Mouse (Mus musculus): ENCODE data around the gene Mcoln1. TPM values are rescaled to one million over a fixed set of nuclear protein-coding genes. Genes with fewer than 3 reads are reported as not detected.

Mcoln1 gene
- polyA plus RNA-seq, 1 experiment, result 295 TPM

DNA sequence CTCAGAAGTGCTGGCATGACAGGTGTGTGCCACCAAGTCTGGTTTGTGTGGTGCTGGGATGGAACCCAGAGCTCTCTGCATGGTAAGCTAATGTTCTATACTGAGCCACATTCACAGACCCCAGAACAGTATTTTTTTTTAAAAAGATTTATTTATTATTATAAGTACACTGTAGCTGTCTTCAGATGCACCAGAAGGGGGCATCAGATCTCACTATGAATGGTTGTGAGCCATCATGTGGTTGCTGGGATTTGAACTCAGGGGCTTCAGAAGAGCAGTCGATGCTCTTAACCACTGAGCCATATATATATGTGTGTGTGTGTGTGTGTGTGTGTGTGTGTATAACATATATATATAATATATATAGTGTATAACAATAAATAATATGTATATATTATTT, 31.4 kb upstream of the Mcoln1 start:
- H3K4me3 ChIP-seq (replicated peaks; ENCODE audit: insufficient read depth, low read depth, low read length), result no peak overlapping the region
- DNase-seq, result no peak
- WGBS, result 94% methylated on average over 1 of the region's 1 CpGs
- TF ChIP-seq CTCF (IDR thresholded peaks at IDR 0.05; ENCODE audit: borderline replicate concordance, insufficient read depth, low read depth, low read length), result no peak
- TF ChIP-seq POLR2A (IDR thresholded peaks at IDR 0.05; ENCODE audit: borderline replicate concordance, insufficient read depth, low read length), result no peak
- no peak overlapping the region for H3K27ac ChIP-seq (ENCODE audit: insufficient read depth, low read length)
- H3K4me1 ChIP-seq (ENCODE audit: control insufficient read depth, insufficient read depth, low read length), result peaks cover 4% of the 10 kb centered on the region; the same call in 1 of the 2 replicates
- H3K27me3 ChIP-seq (ENCODE audit: control insufficient read depth, insufficient read depth, low read length), result no peaks in the 10 kb centered on the region

DNA sequence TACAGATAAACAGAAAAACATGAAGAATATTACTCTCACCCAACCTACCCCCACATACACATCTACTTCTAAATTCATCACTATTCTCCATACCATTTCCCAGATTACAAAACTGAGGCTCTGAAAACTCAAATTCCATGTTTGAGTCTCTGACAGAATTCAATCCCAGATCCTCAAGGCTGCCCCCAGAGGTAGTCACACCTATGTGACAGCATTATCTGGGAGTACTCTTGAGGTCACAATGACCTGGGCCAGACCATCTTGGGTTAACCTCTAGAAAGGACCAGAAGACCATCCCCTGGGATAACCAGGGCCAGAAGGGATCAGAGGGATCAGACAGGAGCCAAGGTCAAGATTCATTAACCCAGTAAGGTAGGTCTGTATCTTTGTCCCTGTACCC, 29.7 kb upstream of the Mcoln1 start, which contains the start of gene Tex45:
Gene Tex45, plus strand, starts transcription at position 301 of the 400 bp plus-strand sequence.
- Histone ChIP-seq H3K4me1 (ENCODE audit: control insufficient read depth, insufficient read depth, low read length) (peaks cover 4% of the 10 kb centered on the region; the same call in 1 of the 2 replicates), H3K4me3 (replicated peaks; ENCODE audit: insufficient read depth, low read depth, low read length) (no peak within 1 kb of the TSS), H3K27ac (ENCODE audit: insufficient read depth, low read length) (no peak within 1 kb of the TSS), H3K27me3 (ENCODE audit: control insufficient read depth, insufficient read depth, low read length) (no peaks in the 10 kb centered on the region)
- DNase-seq, result no peak
- TF ChIP-seq CTCF (IDR thresholded peaks at IDR 0.05; ENCODE audit: borderline replicate concordance, insufficient read depth, low read depth, low read length) (no peak), POLR2A (IDR thresholded peaks at IDR 0.05; ENCODE audit: borderline replicate concordance, insufficient read depth, low read length) (no peak)

DNA sequence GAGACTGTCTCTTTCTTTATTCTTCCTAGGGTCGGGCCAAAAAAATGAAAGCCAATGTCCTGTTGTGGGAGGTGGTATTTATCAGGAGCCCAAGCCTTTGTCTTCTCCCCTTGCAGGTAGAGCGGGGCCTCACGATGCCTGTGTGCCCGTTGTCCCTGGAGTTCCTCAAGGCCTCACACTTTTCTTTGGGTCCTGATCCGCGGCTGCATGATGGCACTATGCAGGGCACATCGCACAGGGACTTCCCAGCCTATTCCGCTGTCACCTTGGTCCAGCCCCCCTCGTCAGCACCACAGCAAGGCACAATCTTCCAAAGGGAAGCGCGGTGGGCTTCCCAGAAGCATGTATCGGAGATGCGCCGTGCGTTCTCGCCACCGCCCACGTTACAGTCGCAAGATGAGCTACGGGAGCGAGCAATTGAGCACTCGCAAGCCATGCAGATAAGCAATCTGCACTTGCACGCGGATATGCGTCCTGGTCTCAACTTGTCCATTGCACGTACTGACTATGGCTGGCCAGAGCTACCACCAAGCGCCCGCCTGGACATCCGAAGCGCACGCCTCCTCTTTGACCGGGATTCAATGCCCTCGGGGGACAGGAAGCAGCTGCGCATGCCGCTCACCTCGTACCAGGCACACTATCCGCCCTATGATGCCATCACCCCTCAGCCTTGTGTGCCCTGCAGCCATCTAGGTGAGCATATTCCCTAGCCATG, 24.4 kb upstream of the Mcoln1 start:
- Histone ChIP-seq H3K27me3 (ENCODE audit: control insufficient read depth, insufficient read depth, low read length) (no peaks in the 10 kb centered on the region), H3K4me1 (ENCODE audit: control insufficient read depth, insufficient read depth, low read length) (no peaks in the 10 kb centered on the region), H3K27ac (ENCODE audit: insufficient read depth, low read length) (no peak overlapping the region), H3K4me3 (replicated peaks; ENCODE audit: insufficient read depth, low read depth, low read length) (peak overlapping the region; percentile 27)
- DNase-seq, result no peak
- WGBS, result 27% methylated on average over 37 of the region's 37 CpGs
- TF ChIP-seq POLR2A (IDR thresholded peaks at IDR 0.05; ENCODE audit: borderline replicate concordance, insufficient read depth, low read length), result no peak
- no peak for TF ChIP-seq CTCF (IDR thresholded peaks at IDR 0.05; ENCODE audit: borderline replicate concordance, insufficient read depth, low read depth, low read length)

DNA sequence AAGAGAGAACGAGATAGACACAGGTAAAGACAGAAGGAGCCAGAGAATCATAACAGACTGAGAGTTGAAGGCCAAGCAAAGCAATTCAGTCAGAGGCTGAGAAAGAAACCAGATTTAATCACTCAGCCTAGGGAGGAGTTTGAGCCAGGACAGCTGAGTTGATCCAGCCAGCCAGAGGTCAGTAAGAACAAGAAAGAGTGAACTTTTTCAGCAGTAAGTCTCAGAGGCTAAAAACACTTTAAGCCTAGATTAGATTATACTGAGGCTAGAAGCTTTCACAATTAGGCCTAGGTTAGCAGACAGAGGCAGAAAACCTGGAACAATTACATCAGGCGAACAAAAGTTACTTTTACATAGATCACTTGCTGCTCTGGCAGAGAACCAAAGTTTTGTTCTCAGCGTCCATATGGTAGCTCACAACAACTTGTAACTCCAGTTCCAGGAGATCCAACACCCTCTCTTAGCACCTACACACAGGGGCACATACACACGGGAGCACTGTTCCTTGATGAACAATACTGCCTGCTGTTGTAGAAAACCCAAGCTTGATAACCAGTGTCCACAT, 20.0 kb upstream of the Mcoln1 start:
- Histone ChIP-seq H3K4me1 (ENCODE audit: control insufficient read depth, insufficient read depth, low read length) (no peaks in the 10 kb centered on the region; the same call in 1 of the 2 replicates), H3K27ac (ENCODE audit: insufficient read depth, low read length) (no peak overlapping the region), H3K27me3 (ENCODE audit: control insufficient read depth, insufficient read depth, low read length) (no peaks in the 10 kb centered on the region), H3K4me3 (replicated peaks; ENCODE audit: insufficient read depth, low read depth, low read length) (no peak overlapping the region)
- no peak for TF ChIP-seq POLR2A (IDR thresholded peaks at IDR 0.05; ENCODE audit: borderline replicate concordance, insufficient read depth, low read length)
- no peak for TF ChIP-seq CTCF (IDR thresholded peaks at IDR 0.05; ENCODE audit: borderline replicate concordance, insufficient read depth, low read depth, low read length)
- no peak for DNase-seq
- 52% methylated on average over 4 of the region's 4 CpGs for WGBS

DNA sequence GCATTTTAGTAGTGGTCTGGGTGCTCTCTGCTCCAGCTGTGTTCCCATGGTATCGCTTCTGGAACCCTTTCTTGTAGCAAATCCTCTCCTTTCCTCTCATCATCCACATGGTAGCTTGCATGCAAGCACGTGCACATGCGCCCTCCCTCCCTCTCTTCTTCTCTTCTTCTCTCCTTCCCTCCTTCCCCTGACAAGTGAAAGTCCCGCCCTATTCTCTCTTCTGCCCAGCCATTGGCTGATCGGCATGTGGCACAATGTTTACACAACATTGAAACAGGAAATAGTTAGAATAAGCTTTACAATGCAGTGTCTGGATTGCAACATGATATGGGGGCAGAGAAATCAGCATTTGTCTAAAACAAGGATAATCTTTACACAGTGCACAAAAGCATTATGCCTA, 18.7 kb upstream of the Mcoln1 start:
- 63% methylated on average over 5 of the region's 5 CpGs for WGBS
- no peak for TF ChIP-seq CTCF (IDR thresholded peaks at IDR 0.05; ENCODE audit: borderline replicate concordance, insufficient read depth, low read depth, low read length)
- TF ChIP-seq POLR2A (IDR thresholded peaks at IDR 0.05; ENCODE audit: borderline replicate concordance, insufficient read depth, low read length), result no peak
- Histone ChIP-seq H3K4me1 (ENCODE audit: control insufficient read depth, insufficient read depth, low read length) (no peaks in the 10 kb centered on the region; the same call in 1 of the 2 replicates), H3K4me3 (replicated peaks; ENCODE audit: insufficient read depth, low read depth, low read length) (no peak overlapping the region), H3K27me3 (ENCODE audit: control insufficient read depth, insufficient read depth, low read length) (no peaks in the 10 kb centered on the region), H3K27ac (ENCODE audit: insufficient read depth, low read length) (no peak overlapping the region)
- DNase-seq, result no peak

DNA sequence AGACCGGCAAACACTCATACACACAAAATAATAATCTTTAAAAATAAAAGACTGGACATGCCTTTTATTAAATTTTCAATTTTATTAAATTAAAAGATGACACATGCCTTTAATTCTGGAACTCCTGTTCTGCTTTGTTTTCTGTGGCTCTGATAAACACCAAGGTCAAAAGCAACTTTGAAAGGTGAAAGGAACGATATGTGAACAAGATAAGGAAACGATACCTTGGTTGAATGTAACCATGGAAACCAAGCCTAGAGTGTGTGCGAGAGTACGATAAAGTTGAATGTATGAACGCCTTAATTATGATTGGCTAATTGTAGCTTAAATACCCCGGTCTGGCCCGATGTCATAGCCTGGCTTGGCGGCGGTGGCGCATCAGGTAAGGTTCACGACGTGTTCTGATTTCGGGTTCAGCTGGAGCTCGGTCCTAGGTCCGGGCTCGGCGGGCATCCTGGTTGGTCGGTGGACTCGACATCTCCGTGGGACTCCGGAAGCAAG, 18.0 kb upstream of the Mcoln1 start:
- no peak for TF ChIP-seq CTCF (IDR thresholded peaks at IDR 0.05; ENCODE audit: borderline replicate concordance, insufficient read depth, low read depth, low read length)
- TF ChIP-seq POLR2A (IDR thresholded peaks at IDR 0.05; ENCODE audit: borderline replicate concordance, insufficient read depth, low read length), result no peak
- Histone ChIP-seq H3K27ac (ENCODE audit: insufficient read depth, low read length) (no peak overlapping the region), H3K4me1 (ENCODE audit: control insufficient read depth, insufficient read depth, low read length) (no peaks in the 10 kb centered on the region; the same call in 1 of the 2 replicates), H3K27me3 (ENCODE audit: control insufficient read depth, insufficient read depth, low read length) (no peaks in the 10 kb centered on the region), H3K4me3 (replicated peaks; ENCODE audit: insufficient read depth, low read depth, low read length) (no peak overlapping the region)
- WGBS, result 90% methylated on average over 22 of the region's 22 CpGs
- no peak for DNase-seq

DNA sequence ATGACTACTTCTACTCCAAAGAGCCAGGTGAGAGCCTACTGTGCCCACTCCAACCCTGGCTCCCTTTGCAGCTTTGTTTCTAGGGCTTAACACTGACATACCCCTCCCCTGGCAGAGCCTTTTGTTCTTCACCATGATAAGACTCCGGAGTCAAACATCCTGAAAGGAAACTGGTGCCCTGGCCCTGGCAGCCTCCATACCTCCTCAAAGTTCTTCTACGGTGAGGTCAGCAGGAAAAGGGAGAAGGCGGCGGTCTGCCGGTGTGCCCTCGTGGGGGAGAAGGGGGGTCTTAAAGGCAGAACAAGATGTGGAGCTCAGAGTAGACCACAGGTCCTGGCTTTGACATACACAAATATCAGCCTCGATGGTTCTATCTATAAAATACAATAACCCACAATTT, 16.7 kb upstream of the Mcoln1 start:
- DNase-seq, result no peak
- TF ChIP-seq CTCF (IDR thresholded peaks at IDR 0.05; ENCODE audit: borderline replicate concordance, insufficient read depth, low read depth, low read length) (no peak), POLR2A (IDR thresholded peaks at IDR 0.05; ENCODE audit: borderline replicate concordance, insufficient read depth, low read length) (no peak)
- H3K27me3 ChIP-seq (ENCODE audit: control insufficient read depth, insufficient read depth, low read length), result no peaks in the 10 kb centered on the region
- no peak overlapping the region for H3K27ac ChIP-seq (ENCODE audit: insufficient read depth, low read length)
- no peaks in the 10 kb centered on the region; the same call in 1 of the 2 replicates for H3K4me1 ChIP-seq (ENCODE audit: control insufficient read depth, insufficient read depth, low read length)
- WGBS, result 82% methylated on average over 7 of the region's 7 CpGs
- H3K4me3 ChIP-seq (replicated peaks; ENCODE audit: insufficient read depth, low read depth, low read length), result no peak overlapping the region

DNA sequence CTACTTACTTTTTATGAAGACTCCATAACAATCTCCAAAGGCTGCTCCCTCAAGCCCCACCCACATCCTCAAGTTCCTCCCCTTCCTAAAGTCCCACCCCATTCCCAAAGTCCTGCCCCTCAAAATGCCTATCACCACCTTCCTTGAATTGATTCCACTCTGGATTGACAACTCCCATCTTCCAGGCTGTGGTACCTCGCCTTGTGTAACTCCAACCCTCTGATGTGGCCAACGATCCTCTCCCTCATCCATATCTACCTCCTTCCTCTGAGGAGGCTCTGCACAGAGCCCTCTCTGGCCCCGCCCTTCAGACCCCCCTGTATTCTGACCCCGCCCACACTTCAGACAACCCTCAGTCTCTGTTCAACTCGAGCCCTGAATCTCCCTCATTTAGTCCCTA, 15.1 kb upstream of the Mcoln1 start:
- Histone ChIP-seq H3K4me1 (ENCODE audit: control insufficient read depth, insufficient read depth, low read length) (no peaks in the 10 kb centered on the region; the same call in 1 of the 2 replicates), H3K27me3 (ENCODE audit: control insufficient read depth, insufficient read depth, low read length) (no peaks in the 10 kb centered on the region), H3K27ac (ENCODE audit: insufficient read depth, low read length) (no peak overlapping the region), H3K4me3 (replicated peaks; ENCODE audit: insufficient read depth, low read depth, low read length) (no peak overlapping the region)
- 23% methylated on average over 5 of the region's 5 CpGs for WGBS
- DNase-seq, result no peak
- TF ChIP-seq CTCF (IDR thresholded peaks at IDR 0.05; ENCODE audit: borderline replicate concordance, insufficient read depth, low read depth, low read length), result no peak
- TF ChIP-seq POLR2A (IDR thresholded peaks at IDR 0.05; ENCODE audit: borderline replicate concordance, insufficient read depth, low read length), result no peak
